Mouse (Mus musculus) E14TG2a.4 (cell line): ENCODE measurements around the gene Yap1.

ENCODE experiments used
- CTCF ChIP-seq: conservative IDR thresholded peaks from 2 replicates; pipeline ENCODE4 v1.5.1; 2014; ENCODE audit warnings: low read length
- NANOG ChIP-seq: IDR thresholded peaks from 2 replicates; pipeline ENCODE4 v1.6.1; 2014; ENCODE audit warnings: borderline replicate concordance, low read length, mixed read lengths
- POU5F1 ChIP-seq: IDR thresholded peaks from 2 replicates; pipeline ENCODE4 v1.6.1; 2014; ENCODE audit warnings: low read length, borderline replicate concordance

GRCm38 (mm10) chr9:7987119-7987518 lies 17.3 kb downstream of the Yap1 start:
- TF ChIP-seq CTCF: no peak
- TF ChIP-seq POU5F1: no peak
- TF ChIP-seq NANOG: no peak
